Mouse (Mus musculus): ENCODE measurements around the gene Wdr63.

DNA sequence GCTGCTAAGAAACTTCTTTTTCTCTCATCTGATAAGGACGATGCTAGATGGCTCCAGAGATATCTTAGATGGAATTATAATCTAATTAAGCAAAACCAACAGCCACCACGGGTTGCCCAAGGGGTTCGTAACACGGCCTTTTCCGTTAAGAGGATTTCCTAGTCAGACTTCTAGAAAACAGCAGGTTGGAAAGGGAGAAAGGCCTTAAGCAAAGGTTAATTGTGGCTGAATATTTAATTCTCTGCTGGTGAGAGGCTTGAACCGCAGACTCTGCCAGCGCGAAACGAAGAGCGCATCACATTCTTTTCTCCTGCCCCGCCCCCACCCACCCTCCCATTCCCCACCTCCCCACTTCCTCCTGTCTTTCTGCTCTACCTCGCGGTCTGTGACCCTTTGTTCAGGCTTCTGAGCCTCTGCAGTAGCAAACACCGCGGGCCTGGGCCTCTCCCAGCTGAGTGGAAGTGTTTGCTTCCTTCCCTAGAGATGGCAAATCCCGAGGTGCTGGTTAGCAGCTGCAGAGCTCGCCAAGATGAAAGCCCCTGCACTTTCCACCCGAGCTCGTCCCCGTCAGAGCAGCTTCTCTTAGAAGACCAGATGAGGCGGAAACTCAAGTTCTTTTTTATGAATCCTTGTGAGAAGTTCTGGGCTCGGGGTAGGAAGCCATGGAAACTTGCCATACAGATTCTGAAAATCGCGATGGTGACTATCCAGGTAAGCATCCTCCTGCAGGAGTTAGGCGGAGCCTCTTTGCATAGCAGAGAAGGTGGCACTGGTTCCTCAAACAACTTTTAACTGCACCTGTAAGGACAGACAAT lies 13.6 kb upstream of the Wdr63 start:
- TF ChIP-seq CTCF (IDR thresholded peaks at IDR 0.05; ENCODE audit: borderline replicate concordance, insufficient read depth, low read depth, low read length) (no peak), POLR2A (IDR thresholded peaks at IDR 0.05; ENCODE audit: borderline replicate concordance, insufficient read depth, low read length) (no peak)

Data from cerebellum, adult 2 months (tissue).